Mouse (Mus musculus): ENCODE measurements around the gene Ssh1. TPM values are rescaled to one million over a fixed set of nuclear protein-coding genes. Genes with fewer than 3 reads are reported as not detected.

The Ssh1 gene
- polyA plus RNA-seq, 1 experiment: 3.7 TPM

DNA sequence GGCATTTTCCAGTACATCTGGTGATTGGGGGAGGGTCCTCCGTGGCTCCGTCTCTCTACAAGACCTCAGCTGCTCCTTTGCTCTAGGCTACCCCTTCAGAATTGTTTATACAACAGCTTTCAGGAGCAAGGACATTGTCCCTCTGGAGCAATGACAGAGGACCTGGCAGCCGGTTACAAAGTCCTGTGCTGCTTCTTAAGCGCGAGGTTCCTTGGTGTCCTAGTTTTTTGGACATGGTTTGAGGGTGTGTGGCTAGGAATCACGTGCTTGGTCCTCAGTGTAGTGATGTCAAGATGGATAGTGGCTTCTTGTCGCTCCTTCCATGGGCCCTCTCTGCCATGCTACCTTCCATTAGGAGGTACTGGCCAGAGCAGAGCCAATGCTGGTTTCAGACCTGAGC is 40.7 kb upstream of the Ssh1 start:
- peaks cover 34% of the 10 kb centered on the region for H3K27me3 ChIP-seq (ENCODE audit: control insufficient read depth, insufficient read depth, insufficient read length)
- no peak for TF ChIP-seq USF1 (IDR thresholded peaks at IDR 0.05; ENCODE audit: low read depth)
- TF ChIP-seq FOSL1 (IDR thresholded peaks at IDR 0.05; ENCODE audit: insufficient read depth, low read length, poor library complexity, severe bottlenecking): no peak
- TF ChIP-seq CEBPB (IDR thresholded peaks at IDR 0.05; ENCODE audit: low read depth): no peak
- TF ChIP-seq MYOG (IDR thresholded peaks at IDR 0.05; ENCODE audit: control insufficient read depth, extremely low read depth, insufficient read length): no peak
- TF ChIP-seq MAX (IDR thresholded peaks at IDR 0.05): no peak
- TF ChIP-seq CTCF (IDR thresholded peaks at IDR 0.05; ENCODE audit: control insufficient read depth, insufficient read depth, insufficient read length): no peak
- TF ChIP-seq MYOD1 (IDR thresholded peaks at IDR 0.05; ENCODE audit: control insufficient read depth, insufficient read length, low read depth): no peak

DNA sequence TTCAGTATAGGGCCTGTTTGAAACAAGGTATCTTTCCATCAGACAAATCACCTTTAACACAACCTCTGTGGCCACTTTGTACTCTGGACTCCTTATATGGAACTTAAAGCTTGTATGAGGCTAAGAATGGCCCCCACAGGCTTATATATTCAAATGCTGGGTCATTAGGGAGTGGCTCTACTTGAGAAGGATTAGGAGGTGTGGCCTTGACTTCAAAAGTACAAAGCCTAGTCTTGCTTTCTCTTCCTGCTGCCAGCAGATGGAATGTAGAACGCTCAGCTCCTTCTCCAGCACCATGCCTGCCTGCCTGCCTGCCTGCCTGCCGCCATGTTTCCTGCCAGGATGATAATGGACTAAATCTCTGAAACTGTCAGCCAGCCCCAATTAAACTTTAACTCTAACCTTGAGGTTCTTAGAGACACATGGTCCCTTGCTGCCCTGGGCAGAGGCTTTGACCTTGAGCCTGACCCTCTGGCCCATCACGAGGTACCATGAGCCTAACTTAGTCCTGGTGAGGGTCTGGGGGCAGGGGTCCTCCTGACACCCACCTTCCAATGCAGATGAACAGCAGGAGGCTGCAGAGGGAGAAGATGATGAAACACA is 38.6 kb upstream of the Ssh1 start:
- H3K79me2 ChIP-seq (ENCODE audit: control insufficient read depth, insufficient read depth): no peaks in the 10 kb centered on the region
- peaks cover 37% of the 10 kb centered on the region for H3K27me3 ChIP-seq (ENCODE audit: control insufficient read depth, insufficient read depth, insufficient read length)
- H3K79me3 ChIP-seq (ENCODE audit: low read depth): no peaks in the 10 kb centered on the region
- H3K36me3 ChIP-seq (ENCODE audit: control insufficient read depth, insufficient read depth): no peaks in the 10 kb centered on the region
- TF ChIP-seq MYOD1 (IDR thresholded peaks at IDR 0.05; ENCODE audit: control insufficient read depth, insufficient read length, low read depth) (no peak), MAX (IDR thresholded peaks at IDR 0.05) (no peak), USF1 (IDR thresholded peaks at IDR 0.05; ENCODE audit: low read depth) (no peak), CTCF (IDR thresholded peaks at IDR 0.05; ENCODE audit: control insufficient read depth, insufficient read depth, insufficient read length) (no peak), MYOG (IDR thresholded peaks at IDR 0.05; ENCODE audit: control insufficient read depth, extremely low read depth, insufficient read length) (no peak), CEBPB (IDR thresholded peaks at IDR 0.05; ENCODE audit: low read depth) (no peak), FOSL1 (IDR thresholded peaks at IDR 0.05; ENCODE audit: insufficient read depth, low read length, poor library complexity, severe bottlenecking) (no peak)
- H3K4me3 ChIP-seq (ENCODE audit: insufficient read depth, poor library complexity, severe bottlenecking): no peak overlapping the region
- no peak overlapping the region for H3ac ChIP-seq (ENCODE audit: control insufficient read depth, insufficient read length, low read depth)

More for the DNA sequence above, 40.7 kb upstream of the Ssh1 start:
- no peaks in the 10 kb centered on the region for H3K79me3 ChIP-seq (ENCODE audit: low read depth)
- H3K4me3 ChIP-seq (ENCODE audit: insufficient read depth, poor library complexity, severe bottlenecking): no peak overlapping the region
- H3K79me2 ChIP-seq (ENCODE audit: control insufficient read depth, insufficient read depth): no peaks in the 10 kb centered on the region
- no peaks in the 10 kb centered on the region for H3K36me3 ChIP-seq (ENCODE audit: control insufficient read depth, insufficient read depth)
- H3ac ChIP-seq (ENCODE audit: control insufficient read depth, insufficient read length, low read depth): no peak overlapping the region

DNA sequence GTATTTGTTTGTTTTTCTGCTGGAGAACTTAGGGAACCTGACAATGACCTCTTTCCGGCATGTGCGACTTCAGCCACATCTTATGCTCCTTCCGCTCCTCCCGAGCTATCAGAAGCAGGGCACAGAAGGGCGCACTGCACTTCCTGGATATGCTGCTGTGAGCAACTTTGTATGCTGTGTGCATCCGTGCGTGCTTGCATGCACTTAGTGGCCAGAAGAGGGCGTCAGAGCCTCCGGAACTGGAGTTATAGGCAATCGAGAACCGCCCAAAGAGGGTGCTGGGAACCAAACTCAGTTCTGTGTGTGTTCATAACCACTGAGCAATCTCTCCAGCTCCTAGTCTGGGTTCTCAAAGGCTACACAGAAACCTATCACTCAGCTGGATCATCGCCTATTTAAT is 37.0 kb upstream of the Ssh1 start:
- H3ac ChIP-seq (ENCODE audit: control insufficient read depth, insufficient read length, low read depth): no peak overlapping the region
- H3K4me3 ChIP-seq (ENCODE audit: insufficient read depth, poor library complexity, severe bottlenecking): no peak overlapping the region
- no peaks in the 10 kb centered on the region for H3K36me3 ChIP-seq (ENCODE audit: control insufficient read depth, insufficient read depth)
- H3K79me2 ChIP-seq (ENCODE audit: control insufficient read depth, insufficient read depth): no peaks in the 10 kb centered on the region
- peaks cover 27% of the 10 kb centered on the region for H3K27me3 ChIP-seq (ENCODE audit: control insufficient read depth, insufficient read depth, insufficient read length)
- TF ChIP-seq FOSL1 (IDR thresholded peaks at IDR 0.05; ENCODE audit: insufficient read depth, low read length, poor library complexity, severe bottlenecking): no peak
- TF ChIP-seq CEBPB (IDR thresholded peaks at IDR 0.05; ENCODE audit: low read depth): no peak
- no peak for TF ChIP-seq MAX (IDR thresholded peaks at IDR 0.05)
- no peak for TF ChIP-seq MYOD1 (IDR thresholded peaks at IDR 0.05; ENCODE audit: control insufficient read depth, insufficient read length, low read depth)
- TF ChIP-seq USF1 (IDR thresholded peaks at IDR 0.05; ENCODE audit: low read depth): no peak
- no peak for TF ChIP-seq CTCF (IDR thresholded peaks at IDR 0.05; ENCODE audit: control insufficient read depth, insufficient read depth, insufficient read length)
- no peak for TF ChIP-seq MYOG (IDR thresholded peaks at IDR 0.05; ENCODE audit: control insufficient read depth, extremely low read depth, insufficient read length)
- no peaks in the 10 kb centered on the region for H3K79me3 ChIP-seq (ENCODE audit: low read depth)

DNA sequence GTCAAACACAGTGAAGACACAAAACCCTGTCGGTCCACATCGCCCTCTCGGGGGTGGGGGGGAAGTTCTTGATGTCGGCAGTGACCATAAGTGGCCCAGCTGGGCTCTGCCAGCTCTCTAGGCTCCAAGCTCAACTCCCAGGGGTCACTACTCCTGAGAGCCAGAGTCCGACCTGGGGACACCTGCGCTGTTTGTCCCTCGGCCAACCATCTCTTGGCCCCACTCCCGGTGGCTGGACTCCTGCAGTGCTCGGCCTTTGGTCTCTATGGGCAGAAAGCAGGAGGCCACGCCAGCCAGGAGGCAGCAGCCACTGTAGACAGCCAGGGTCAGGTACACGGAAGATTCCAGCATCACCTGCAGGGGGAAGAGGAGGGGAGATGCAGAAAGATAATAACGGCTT is 34.4 kb upstream of the Ssh1 start:
- TF ChIP-seq FOSL1 (IDR thresholded peaks at IDR 0.05; ENCODE audit: insufficient read depth, low read length, poor library complexity, severe bottlenecking) (no peak), MYOG (IDR thresholded peaks at IDR 0.05; ENCODE audit: control insufficient read depth, extremely low read depth, insufficient read length) (no peak), USF1 (IDR thresholded peaks at IDR 0.05; ENCODE audit: low read depth) (no peak), MAX (IDR thresholded peaks at IDR 0.05) (no peak), CTCF (IDR thresholded peaks at IDR 0.05; ENCODE audit: control insufficient read depth, insufficient read depth, insufficient read length) (no peak), MYOD1 (IDR thresholded peaks at IDR 0.05; ENCODE audit: control insufficient read depth, insufficient read length, low read depth) (no peak), CEBPB (IDR thresholded peaks at IDR 0.05; ENCODE audit: low read depth) (no peak)
- no peaks in the 10 kb centered on the region for H3K79me3 ChIP-seq (ENCODE audit: low read depth)
- no peak overlapping the region for H3K4me3 ChIP-seq (ENCODE audit: insufficient read depth, poor library complexity, severe bottlenecking)
- no peaks in the 10 kb centered on the region for H3K36me3 ChIP-seq (ENCODE audit: control insufficient read depth, insufficient read depth)
- no peak overlapping the region for H3ac ChIP-seq (ENCODE audit: control insufficient read depth, insufficient read length, low read depth)
- peaks cover 8% of the 10 kb centered on the region for H3K27me3 ChIP-seq (ENCODE audit: control insufficient read depth, insufficient read depth, insufficient read length)
- H3K79me2 ChIP-seq (ENCODE audit: control insufficient read depth, insufficient read depth): no peaks in the 10 kb centered on the region

DNA sequence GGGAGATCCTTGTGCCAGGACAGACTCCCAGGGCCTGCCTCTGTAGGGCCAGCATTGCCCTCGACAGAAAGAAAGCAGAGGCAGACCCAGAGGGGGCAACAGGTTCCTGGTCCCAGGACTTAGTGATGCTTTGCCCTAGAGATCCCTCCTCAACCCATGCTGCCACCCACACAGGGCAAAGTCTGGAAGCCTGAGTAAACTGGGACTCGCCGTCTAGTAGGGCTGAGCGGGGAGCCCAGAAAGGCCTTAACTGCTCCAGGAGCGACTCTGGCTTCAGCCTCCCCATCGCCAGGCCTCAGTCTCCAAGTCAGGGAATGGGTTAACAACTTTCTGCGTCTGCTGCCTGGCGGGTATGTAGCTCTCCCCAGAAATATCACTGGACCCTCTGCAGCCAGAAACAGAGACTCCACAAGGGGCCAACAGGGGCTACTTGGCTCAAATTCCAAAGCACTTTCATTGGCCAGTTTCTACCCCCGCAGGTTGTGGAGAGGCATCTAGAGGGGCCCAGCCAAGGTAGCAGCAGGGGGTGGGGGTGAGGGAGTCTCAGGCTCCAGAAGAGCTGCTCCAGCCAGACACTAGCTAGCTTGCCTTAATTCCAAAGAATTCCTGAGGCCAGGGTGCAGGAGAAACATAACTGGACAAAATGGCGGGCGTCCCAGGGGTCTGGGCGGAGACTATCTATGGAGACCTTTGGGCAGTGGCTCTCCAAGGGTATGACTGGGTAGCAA is 33.7 kb upstream of the Ssh1 start:
- Histone ChIP-seq H3ac (ENCODE audit: control insufficient read depth, insufficient read length, low read depth) (no peak overlapping the region), H3K79me2 (ENCODE audit: control insufficient read depth, insufficient read depth) (no peaks in the 10 kb centered on the region), H3K36me3 (ENCODE audit: control insufficient read depth, insufficient read depth) (no peaks in the 10 kb centered on the region), H3K79me3 (ENCODE audit: low read depth) (no peaks in the 10 kb centered on the region), H3K27me3 (ENCODE audit: control insufficient read depth, insufficient read depth, insufficient read length) (peaks cover 8% of the 10 kb centered on the region), H3K4me3 (ENCODE audit: insufficient read depth, poor library complexity, severe bottlenecking) (no peak overlapping the region)
- TF ChIP-seq FOSL1 (IDR thresholded peaks at IDR 0.05; ENCODE audit: insufficient read depth, low read length, poor library complexity, severe bottlenecking) (no peak), CEBPB (IDR thresholded peaks at IDR 0.05; ENCODE audit: low read depth) (no peak)

Measured in C2C12 (cell line).